Mouse (Mus musculus): Measurements from ENCODE around the gene Btbd9.

DNA sequence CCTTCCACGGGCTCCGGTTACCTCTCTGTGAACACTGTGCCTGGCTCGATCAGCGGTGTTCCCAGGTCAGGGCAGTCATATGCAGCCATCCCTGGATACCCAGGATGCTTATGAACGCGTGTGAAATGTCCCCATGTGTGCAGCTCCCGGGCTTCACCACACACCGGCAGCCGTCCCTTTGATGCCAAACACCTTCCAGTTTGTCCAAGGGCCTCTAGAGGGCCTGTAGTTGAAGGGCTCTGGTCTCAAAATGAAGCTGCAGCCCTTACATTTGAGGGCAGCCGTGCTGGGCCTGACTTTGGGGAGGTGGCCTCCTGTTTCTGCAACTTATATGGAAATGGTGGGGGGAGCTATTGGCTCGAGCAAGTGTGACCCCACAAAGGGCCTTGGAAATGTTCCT is 353.9 kb downstream of the Btbd9 start:
- TF ChIP-seq MAFK (IDR thresholded peaks at IDR 0.05; ENCODE audit: insufficient read depth, low read depth, low read length) = no peak
- TF ChIP-seq HCFC1 (IDR thresholded peaks at IDR 0.05; ENCODE audit: borderline replicate concordance, insufficient read depth, low read length) = no peak
- TF ChIP-seq ZNF384 (IDR thresholded peaks at IDR 0.05; ENCODE audit: low read depth, low read length) = no peak
- no peak for TF ChIP-seq ZC3H11A (IDR thresholded peaks at IDR 0.05; ENCODE audit: borderline replicate concordance, low read depth, low read length)
